Mouse (Mus musculus): ENCODE measurements around the gene 1700019D03Rik. TPM values are rescaled to one million over a fixed set of nuclear protein-coding genes. Genes with fewer than 3 reads are reported as not detected.

1700019D03Rik gene
- polyA plus RNA-seq (2015; fragmentation: Nextera tagmentation; extraction: Ambion mirVana) = 2.1 and 2.5 TPM in 2 replicates

DNA sequence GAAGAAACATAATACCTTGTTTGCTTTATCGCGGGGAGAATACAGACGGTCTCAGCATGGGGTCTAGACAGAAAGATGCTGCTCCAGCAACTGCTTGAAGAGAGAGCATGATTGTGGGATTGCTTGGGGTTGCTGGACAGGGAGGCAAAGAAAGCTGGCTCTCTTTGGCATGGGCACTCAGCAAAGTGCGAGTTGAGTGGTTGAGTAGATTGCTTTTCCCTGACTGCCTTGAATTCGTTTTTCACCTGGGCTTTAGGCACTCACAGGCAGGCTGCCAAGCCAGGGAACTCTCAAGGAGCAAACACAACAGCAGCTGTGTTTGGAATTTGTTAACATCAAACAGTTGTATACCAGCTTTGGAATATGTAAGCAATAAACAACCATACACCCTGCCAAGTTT, at the start of gene 1700019D03Rik:
TSS of gene 1700019D03Rik (minus strand) at position 101 of the 400 bp plus-strand sequence.

DNA sequence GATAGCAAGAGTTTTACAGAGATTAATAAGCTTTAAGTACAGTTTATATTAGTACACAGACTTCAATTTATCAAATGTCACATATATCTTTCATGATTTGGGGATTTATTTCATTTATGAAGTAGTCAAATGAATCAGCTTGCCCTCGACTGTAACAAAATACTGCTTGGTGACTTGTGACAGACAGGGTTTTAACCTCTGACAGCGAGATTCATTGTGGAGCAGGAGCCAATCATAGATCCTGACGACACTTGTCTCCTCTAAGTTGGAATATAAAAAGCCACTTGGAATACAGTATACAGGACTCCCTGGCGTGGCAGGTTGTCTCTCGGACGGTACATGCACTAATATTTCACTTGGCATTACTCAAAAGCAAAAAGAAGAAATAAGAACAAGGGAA, 41.4 kb upstream of the 1700019D03Rik start, which contains the start of gene Mstn:
TSS of gene Mstn (plus strand) at position 301 of the 400 bp plus-strand sequence.

Other genes with a start within 250 kb of the 1700019D03Rik start
- gene Inpp1, start 202.5 kb downstream of the 1700019D03Rik start, polyA plus RNA-seq (2015; fragmentation: Nextera tagmentation; extraction: Ambion mirVana) = 11.8 and 12.8 TPM in 2 replicates
- 30.2 and 45.0 TPM in 2 replicates for gene Hibch, start 175.2 kb downstream of the 1700019D03Rik start, polyA plus RNA-seq (2015; fragmentation: Nextera tagmentation; extraction: Ambion mirVana)
- 54.9 and 63.8 TPM in 2 replicates for gene Mstn, start 41.5 kb upstream of the 1700019D03Rik start, polyA plus RNA-seq (2015; fragmentation: Nextera tagmentation; extraction: Ambion mirVana)
- not detected in 2 replicates for gene 1700019A02Rik, start 167.5 kb upstream of the 1700019D03Rik start, polyA plus RNA-seq (2015; fragmentation: Nextera tagmentation; extraction: Ambion mirVana)